Mouse (Mus musculus) left cerebral cortex, adult 11 months (tissue): ENCODE data around the gene Tnfrsf1b.

Experiments used
- DNase-seq: peaks from one replicate; pipeline ENCODE4 v3.0.0; 2022; ENCODE audit warnings: low spot score

Gene Tnfrsf1b

GRCm38 (mm10) chr4:145257751-145258434, 11.2 kb upstream of the Tnfrsf1b start:
- DNase-seq: no peak

DNA sequence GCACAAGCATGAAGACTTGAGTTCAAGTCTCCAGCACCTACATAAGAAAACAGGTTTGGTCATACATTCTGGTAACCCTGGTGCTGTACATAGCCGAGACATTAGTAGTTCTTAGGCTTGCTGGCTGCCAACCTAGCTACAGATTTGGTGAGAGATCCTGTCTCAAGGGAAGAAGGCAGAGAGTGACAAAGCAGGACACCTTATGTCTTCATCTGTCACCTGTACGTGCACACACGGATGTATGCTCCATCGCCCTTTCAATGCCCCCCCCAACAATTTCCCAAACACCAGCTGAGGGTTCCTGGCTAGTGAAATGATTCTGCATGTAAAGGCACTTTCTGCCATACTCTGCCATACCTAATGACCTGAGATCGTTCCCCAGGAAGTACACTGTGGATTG, 9.5 kb upstream of the Tnfrsf1b start:
- DNase-seq: no peak

- DNase-seq: no peak
Measured at GRCm38 (mm10) chr4:145254418-145254817, 7.7 kb upstream of the Tnfrsf1b start.

DNA sequence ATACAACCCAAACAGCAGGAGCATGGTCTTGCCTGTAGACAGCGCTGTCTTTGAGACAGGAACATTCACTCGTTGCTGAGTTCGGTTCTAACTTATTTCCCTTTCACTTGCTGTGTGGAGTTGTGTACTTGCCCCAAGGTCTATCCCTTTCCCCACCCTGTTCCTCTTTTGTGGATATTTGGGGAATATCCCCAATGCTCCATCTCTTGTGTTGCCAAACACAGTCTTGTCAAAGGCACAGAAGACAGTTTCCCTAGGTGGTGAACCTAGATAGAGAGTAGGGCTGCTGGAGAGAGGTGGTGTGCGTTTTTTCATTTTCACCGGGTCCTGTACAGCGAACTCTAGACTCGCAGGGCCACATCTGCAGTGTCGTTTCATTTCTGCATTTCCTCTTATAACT, 5.9 kb upstream of the Tnfrsf1b start:
- DNase-seq: no peak

- DNase-seq: no peak
Measured at GRCm38 (mm10) chr4:145251546-145251945, 4.9 kb upstream of the Tnfrsf1b start.

DNA sequence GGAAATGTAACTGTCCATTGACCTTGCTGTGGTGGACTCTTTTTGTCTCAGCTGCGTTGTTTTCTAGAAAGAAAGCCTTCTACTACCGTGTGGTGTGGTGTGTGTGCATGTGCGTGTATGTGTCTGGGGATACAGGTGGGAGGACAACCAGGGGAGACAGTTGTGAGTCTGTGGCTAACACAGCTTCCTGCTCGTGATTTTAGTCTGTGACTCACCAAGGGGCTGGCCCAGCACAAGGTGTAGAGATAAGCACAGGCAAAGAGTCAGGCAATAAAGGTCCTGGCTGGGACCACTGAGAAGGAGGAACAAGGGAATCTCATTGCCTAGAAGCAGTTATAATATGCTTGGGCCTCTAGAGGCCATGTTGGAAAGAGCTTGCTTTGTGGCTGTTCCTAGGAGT, 3.3 kb upstream of the Tnfrsf1b start:
- DNase-seq: no peak

DNA sequence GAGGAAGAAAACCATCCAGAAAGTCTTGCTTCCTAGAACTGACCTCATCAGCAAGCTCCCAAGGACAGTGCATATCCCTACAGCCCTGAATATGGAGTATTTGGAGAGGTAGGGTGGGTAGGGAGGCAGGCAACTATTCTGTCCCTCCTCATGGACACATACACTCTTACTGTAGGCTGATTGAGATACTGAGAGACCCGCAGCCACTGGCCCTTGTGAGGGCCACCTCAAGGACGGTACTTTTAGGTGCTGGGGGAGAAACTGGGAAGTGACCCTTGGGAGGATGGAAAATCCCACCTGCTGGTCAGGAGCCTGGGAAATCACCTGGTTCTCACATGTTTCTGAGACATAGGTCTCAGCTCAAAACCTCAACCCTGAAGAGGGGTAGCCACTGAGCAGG, 886 bp upstream of the Tnfrsf1b start:
- no peak for DNase-seq

- DNase-seq: no peak
Measured at GRCm38 (mm10) chr4:145245581-145245980, 1.1 kb downstream of the Tnfrsf1b start.

DNA sequence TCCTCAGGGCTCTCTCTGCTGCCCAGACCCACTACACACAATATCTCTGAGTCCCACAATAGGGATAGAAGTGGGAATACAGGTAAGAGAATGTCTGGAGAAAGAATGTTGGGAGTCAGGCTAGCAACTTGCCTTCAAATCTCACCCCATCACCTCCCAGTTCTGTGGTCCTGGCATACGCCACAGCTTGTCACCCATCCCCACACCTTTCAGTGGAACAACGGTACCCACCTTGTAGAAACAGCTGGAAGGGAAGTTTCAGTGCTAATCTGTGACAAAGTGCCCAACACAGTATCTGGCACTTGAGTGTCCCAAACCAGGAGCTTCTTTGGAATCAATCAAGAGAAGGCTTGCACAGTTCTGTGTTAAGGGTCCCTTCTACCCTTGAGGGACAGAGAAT, 2.0 kb downstream of the Tnfrsf1b start:
- DNase-seq: no peak

- no peak for DNase-seq
Measured at GRCm38 (mm10) chr4:145242719-145243350, 3.8 kb downstream of the Tnfrsf1b start.

- no peak for DNase-seq
Measured at GRCm38 (mm10) chr4:145240723-145241231, 5.9 kb downstream of the Tnfrsf1b start.

DNA sequence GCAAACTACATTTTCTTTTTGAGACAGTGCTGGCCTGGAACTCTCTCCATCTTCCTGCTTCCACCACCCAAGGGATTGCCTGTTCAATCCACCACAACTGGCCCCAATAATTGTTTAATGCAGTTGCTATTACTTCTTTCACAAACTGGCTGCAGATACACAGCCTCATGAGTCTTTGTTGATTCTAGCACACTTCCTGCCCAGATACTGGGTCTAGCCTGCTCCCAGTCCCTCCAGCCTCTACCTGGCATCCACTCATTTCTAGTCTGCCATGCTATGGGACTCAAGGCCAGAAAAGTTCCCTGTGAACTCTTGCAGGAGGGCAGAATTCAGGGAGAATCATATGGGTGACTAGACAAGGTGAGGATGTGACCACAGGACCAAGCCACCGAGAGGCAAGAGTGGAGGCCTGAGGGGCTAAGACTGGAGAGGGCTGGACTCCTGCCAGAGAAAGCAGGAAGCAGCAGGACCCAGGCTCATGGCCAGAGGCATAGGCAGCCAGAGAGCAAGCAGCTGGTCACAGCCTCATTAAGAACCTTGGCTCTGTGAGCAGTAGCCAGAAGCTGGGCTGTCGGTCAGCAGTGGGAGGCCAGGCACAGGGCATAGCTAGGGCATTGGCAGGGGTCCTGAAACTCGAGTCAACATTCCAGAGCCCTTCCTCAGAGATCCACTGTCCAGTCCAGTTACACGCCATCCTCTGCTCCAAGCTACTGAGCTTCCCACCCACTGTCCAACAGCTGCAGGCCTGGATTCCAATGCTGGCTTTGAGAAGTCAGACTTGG, 7.4 kb downstream of the Tnfrsf1b start:
- no peak for DNase-seq

DNA sequence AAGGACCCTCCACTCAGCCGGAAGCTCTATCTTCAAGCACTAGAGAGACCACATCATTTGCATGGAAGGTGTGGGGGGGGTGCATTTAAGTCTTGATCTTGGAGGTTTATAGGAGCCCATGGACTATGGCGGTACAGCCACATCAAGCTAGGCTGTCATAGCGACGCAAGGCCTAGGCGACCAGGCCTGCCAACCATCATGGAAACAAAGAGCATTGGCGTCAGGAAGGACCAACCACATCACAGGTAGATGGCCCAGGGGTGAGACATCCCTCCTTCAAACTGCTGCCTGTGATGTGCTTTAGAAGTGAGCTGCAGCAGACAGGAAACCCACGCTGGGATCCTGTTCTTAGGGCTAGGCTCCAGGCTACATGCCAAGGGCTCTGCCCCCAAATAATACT, 10.6 kb downstream of the Tnfrsf1b start:
- DNase-seq: no peak

- DNase-seq: no peak
Measured at GRCm38 (mm10) chr4:145233487-145234228, 13.0 kb downstream of the Tnfrsf1b start.

GRCm38 (mm10) chr4:145231732-145232131, 14.9 kb downstream of the Tnfrsf1b start:
- DNase-seq: no peak

DNA sequence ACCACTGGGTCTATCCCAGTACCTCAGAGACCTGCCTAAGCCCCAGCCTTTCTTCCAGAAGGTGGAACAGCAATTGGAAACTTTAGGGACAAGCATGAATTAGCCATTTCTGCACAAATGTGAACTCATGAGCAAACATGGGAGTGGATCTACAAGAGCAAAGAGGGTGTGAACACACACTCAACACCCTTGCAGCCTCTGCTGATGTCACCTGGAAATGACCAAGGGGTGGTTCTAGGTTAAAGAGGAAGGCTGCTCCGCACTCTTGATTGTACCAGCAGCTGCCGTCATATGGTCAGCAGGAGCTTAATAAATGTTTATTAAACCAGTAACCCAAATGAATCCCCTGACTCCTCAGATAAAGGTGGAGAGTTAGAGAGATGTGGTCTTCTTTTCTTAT, 16.0 kb downstream of the Tnfrsf1b start:
- DNase-seq: no peak

DNA sequence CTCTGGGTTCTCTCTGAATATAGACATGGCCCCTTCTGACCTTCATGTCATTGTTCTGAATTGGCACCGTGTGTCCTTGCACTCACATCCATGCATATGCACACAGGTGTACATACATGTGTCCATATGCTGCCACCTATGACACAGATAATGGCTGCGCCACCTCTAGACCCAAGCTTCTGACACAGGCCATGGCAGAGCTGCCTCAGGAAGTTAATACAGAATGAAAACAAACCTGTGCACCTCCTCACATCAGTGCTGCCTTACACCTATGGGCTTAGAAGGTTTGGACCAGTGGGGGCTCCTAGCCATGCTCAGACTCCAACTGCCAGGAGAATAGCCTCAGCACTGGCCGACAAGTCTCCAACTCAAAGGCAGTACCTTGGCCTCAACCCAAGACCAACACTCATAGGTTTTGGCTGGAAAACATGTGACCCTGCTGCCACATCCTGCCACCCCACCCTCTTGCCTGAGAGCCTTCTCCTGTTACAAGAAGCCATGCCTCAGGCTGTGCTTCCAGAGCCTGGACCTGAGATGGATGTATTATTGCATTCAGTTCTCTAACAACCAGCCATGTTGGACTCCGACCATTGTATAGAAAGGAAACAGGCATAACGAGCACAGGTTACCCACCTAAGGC, 17.0 kb downstream of the Tnfrsf1b start:
- DNase-seq: no peak

- no peak for DNase-seq
Measured at GRCm38 (mm10) chr4:145229051-145229450, 17.6 kb downstream of the Tnfrsf1b start.

GRCm38 (mm10) chr4:145224613-145225012, 22.1 kb downstream of the Tnfrsf1b start:
- DNase-seq: no peak

DNA sequence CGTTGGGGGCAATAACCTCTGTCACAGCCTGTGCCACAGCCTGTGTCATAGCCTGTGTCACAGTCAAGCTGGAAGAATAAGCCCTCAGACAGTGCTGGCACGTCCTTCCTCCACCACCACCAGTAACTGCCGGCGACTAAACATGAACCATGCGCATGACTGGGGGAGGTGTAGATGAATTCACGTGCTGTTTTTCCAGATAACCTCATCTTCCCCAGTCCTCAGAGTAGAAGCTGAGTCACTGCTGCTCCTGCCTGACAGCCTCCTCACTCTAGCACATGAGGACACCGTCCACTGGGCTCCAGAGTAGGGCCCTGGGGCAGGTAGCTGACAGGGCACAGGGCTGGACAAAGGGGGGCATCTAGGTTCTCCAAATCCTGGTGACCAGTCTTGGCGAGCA, 24.6 kb downstream of the Tnfrsf1b start:
- no peak for DNase-seq

DNA sequence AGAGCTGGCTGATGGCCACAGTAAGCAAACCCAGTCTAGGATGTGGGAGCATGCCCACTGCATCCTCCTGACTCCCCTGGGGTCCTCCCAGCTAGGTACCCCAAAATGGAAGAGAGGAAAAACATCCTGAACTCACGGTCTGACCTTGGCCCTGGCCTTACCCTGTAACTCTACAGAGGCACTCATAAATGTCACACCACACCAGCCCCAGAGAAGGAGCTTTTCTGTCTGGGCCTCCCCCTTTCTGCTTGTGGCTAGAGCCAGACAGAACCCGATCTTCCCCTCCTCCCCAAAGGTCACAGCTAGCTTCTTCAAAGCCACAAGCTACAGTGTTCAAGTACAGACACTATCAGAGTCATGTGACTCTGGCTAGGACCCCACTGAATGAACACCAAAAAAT, 25.3 kb downstream of the Tnfrsf1b start:
- DNase-seq: no peak

DNA sequence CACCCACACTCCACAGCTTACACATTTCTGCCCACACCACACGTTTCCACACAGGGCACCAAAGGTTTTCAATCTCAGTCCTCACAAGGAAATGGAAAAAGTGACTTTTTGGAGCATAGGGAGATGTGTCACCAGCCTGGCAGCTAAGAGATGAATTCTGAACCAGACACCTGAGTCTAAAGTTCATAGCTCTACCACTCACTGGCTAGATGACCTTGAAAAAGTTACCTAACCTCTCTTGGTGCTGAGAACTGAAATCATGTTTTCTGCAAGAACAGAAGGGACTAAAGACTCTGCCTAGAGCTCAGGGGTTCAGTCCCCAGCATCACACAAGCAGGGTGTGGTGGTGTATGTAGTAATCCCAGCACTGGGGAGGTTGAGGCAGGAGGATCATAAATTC, 26.7 kb downstream of the Tnfrsf1b start:
- no peak for DNase-seq
